Mouse (Mus musculus): ENCODE results near the gene Tspan31.

The Tspan31 gene

GRCm38 (mm10) chr10:127042468-127043115 lies 27.5 kb downstream of the Tspan31 start:
- DNase-seq (ENCODE audit: low spot score in 2 of 2), result no peak

GRCm38 (mm10) chr10:127041774-127042338 lies 28.2 kb downstream of the Tspan31 start:
- peak; percentile 77 to 91 for DNase-seq (ENCODE audit: low spot score in 2 of 2)

GRCm38 (mm10) chr10:127041274-127041766 lies 28.7 kb downstream of the Tspan31 start, which contains the start of the genes Mettl1 and Eef1akmt3:
Gene Mettl1 (plus strand): TSS chr10:127041414.
Gene Eef1akmt3 (minus strand): TSS chr10:127041513.
- no peak for DNase-seq (ENCODE audit: low spot score in 2 of 2)

GRCm38 (mm10) chr10:127040569-127041214 lies 29.4 kb downstream of the Tspan31 start:
- no peak for DNase-seq (ENCODE audit: low spot score in 2 of 2)

- no peak for DNase-seq (ENCODE audit: low spot score in 2 of 2)
Measured at GRCm38 (mm10) chr10:127037641-127038040, 32.4 kb downstream of the Tspan31 start.

- DNase-seq (ENCODE audit: low spot score in 2 of 2), result no peak
Measured at GRCm38 (mm10) chr10:127036273-127036672, 33.8 kb downstream of the Tspan31 start.

GRCm38 (mm10) chr10:127033301-127033741 lies 36.7 kb downstream of the Tspan31 start:
- DNase-seq (ENCODE audit: low spot score in 2 of 2), result no peak

- peak; percentile 91 to 98 for DNase-seq (ENCODE audit: low spot score in 2 of 2)
Measured at GRCm38 (mm10) chr10:127030336-127031296, 39.4 kb downstream of the Tspan31 start, which contains the start of gene Tsfm. Gene Tsfm (minus strand): TSS chr10:127030840.

GRCm38 (mm10) chr10:127018422-127018821 lies 51.6 kb downstream of the Tspan31 start:
- DNase-seq (ENCODE audit: low spot score in 2 of 2), result no peak
